Mouse (Mus musculus) T-helper 17 cell (primary cell): Measurements from ENCODE around the gene Mid1.
"Not testable (repeated sequence)": the region's sequence is repeated elsewhere in the genome, so short reads cannot be mapped to it uniquely, and the experiment has no call there.

Experiments used
- in situ Hi-C, 2 experiments: fragments of 300-600 bp; cut with MboI, MseI; formaldehyde crosslinking; loops; 1 replicate in 1 of 2; 2 replicates in 1 of 2; pipeline ENCODE4 v1.15.1; 2025; ENCODE audit warnings: high pct_unique_total_duplicates in 2 of 2

Mid1 gene

GRCm38 (mm10) chrX:169986519-169987367 lies 301.7 kb downstream of the Mid1 start:
- in situ Hi-C loops: not testable (repeated sequence)

DNA sequence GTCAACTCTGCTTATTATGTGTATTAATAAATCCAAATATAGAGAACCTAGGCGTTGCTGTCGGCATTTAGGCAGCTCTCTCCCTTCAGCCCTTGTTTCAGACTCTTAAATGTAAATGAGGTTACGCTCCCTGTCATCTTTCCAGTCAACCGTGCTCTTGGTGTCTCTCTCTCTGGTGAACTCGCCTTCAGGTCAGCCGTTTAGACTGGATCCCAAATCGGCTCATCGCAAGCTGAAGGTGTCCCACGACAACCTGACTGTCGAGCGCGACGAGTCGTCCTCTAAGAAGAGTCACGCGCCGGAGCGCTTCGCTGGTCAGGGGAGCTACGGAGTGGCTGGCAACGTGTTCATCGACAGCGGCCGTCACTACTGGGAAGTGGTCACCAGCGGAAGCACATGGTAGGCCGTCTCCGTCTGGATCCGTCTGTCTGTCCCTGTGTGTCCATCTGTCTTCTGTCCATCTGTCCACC lies 302.4 kb downstream of the Mid1 start:
- in situ Hi-C loops: not testable (repeated sequence)

GRCm38 (mm10) chrX:169988571-169989218 lies 303.7 kb downstream of the Mid1 start:
- in situ Hi-C loops: not testable (repeated sequence)

- in situ Hi-C loops: not testable (repeated sequence)
Observed at GRCm38 (mm10) chrX:169989219-169989595, 304.2 kb downstream of the Mid1 start.

GRCm38 (mm10) chrX:169989691-169990631 lies 305.0 kb downstream of the Mid1 start:
- in situ Hi-C loops: loop anchor here (5.0 kb wide), 1 partner anchor 682 kb away; the partner anchor contains the start of gene Asmt (in 2 of the 2)

DNA sequence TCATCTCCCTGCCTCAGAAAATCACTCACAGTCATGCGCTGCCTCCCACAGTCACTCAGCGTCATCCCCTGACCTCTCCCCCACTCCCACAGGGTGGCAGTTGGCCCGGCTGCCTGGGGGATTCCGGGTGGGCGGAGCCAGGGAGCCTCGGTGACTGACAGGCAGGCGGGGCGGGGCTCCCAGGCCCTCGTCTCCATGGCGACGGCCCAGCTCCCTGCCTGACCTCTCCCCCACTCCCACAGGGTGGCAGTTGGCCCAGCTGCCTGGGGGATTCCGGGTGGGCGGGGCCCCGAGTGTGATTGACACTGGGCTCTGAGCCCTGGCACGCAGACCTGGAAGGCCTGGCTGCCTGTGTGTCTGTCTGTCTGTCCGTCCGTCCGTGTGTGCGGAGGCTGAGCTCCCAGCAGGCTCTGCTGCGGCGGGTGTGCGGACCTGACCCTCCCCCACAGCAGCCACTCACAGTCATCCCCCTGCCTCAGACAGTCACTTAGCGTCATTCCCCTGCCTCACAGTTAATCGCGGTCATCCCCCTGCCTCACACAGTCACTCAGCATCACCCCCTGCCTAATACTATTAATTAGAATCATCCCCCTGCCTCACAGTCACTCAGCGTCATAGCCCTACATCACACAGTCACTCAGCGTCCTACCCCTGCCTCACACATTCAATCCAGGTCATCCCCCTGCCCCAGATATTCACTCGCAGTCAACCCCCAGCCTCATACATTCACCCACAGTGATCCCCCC lies 306.3 kb downstream of the Mid1 start:
- in situ Hi-C loops: loop anchor here (5.0 kb wide), 1 partner anchor 681 kb away; the partner anchor contains the start of gene Asmt (in 2 of the 2)

DNA sequence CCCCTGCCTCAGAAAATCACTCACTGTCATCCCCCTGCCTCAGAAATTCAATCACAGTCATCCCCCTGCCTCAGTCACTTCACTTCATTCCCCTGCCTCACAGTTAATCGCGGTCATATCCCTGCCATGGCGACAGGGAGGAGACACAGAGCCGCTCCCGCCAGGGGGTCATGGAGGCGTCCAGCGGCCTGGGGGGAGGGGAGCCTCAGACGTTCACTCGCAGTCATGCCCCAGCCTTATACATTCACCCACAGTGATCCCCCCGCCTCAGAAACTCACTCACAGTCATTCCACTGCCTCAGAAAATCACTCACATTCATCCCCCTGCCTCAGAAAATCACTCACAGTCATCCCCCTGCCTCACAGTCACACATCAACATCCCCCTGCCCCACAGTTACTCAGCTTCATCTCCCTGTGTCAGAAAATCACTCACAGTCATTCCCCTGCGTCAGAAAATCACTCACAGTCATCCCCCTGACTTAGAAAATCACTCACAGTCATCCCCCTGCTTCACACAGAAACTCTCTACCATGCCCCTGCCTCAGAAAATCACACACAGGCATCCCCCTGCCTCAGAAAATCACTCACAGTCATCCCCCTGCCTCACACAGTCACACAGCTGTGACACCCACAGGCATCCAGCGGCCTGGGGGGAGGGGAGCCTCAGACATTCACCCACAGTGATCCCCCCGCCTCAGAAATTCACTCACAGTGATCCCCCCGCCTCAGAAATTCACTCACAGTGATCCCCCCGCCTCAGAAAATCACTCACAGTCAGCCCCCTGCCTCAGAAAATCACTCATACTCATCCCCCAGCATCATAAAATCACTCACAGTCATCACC lies 307.3 kb downstream of the Mid1 start:
- in situ Hi-C loops: loop anchor here (5.0 kb wide), 1 partner anchor 680 kb away; the partner anchor contains the start of gene Asmt (in 2 of the 2)

DNA sequence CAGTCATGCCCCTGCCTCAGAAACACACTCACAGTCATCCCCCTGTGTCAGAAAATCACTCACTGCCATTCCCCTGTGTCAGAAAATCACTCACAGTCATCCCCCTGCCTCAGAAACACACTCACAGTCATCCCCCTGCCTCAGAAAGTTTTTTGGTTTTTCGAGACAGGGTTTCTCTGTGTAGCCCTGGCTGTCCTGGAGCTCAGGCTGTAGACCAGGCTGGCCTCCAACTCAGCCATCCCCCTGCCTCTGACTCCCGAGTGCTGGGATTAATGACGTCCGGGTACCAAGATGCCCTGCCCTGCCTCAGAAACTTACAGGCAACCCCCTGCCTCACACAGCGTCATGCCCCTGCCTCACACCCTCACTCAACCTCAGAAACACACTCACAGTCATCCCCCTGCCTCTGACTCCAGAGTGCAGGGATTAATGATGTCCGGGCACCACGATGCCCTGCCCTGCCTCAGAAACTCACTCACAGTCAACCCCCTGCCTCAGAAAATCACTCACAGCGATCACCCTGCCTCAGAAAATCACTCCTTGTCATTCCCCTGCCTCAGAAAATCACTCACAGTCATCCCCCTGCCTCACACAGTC lies 308.1 kb downstream of the Mid1 start:
- in situ Hi-C loops: loop anchor here (5.0 kb wide), 1 partner anchor 679 kb away; the partner anchor contains the start of gene Asmt (in 2 of the 2)

DNA sequence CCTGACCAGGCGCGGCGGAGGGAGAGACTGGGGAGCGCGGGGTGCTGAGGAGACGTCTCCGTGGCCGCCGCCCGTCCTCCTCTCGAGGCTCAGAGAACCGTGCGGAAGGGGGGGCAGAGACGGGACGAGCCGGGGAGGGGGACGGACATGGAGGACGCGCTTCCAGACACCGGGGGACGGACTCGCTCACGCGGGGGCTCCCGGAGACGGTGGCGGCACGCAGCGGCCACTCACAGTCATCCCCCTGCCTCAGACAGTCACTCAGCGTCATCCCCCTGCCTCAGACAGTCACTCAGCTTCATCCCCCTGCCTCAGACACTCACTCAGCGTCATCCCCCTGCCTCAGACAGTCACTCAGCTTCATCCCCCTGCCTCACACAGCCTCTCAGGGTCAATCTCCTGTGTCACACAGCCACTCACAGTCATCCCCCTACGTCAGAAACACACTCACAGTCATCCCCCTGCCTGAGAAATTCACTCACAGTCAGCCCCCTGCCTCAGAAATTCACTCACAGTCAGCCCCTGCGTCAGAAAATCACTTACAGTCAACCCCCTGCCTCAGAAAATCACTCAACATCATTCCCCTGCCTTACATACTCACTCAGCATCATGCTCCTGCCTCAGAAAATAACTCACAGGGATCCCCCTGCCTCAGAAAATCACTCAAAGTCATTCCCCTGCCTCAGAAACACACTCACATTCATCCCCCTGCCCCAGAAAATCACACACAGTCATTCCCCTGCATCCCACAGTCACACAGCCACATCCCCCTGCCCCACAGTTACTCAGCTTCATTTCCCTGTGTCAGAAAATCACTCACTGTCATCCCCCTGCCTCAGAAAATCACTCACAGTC lies 309.2 kb downstream of the Mid1 start:
- in situ Hi-C loops: loop anchor here (5.0 kb wide), 1 partner anchor 678 kb away; the partner anchor contains the start of gene Asmt (in 2 of the 2)

DNA sequence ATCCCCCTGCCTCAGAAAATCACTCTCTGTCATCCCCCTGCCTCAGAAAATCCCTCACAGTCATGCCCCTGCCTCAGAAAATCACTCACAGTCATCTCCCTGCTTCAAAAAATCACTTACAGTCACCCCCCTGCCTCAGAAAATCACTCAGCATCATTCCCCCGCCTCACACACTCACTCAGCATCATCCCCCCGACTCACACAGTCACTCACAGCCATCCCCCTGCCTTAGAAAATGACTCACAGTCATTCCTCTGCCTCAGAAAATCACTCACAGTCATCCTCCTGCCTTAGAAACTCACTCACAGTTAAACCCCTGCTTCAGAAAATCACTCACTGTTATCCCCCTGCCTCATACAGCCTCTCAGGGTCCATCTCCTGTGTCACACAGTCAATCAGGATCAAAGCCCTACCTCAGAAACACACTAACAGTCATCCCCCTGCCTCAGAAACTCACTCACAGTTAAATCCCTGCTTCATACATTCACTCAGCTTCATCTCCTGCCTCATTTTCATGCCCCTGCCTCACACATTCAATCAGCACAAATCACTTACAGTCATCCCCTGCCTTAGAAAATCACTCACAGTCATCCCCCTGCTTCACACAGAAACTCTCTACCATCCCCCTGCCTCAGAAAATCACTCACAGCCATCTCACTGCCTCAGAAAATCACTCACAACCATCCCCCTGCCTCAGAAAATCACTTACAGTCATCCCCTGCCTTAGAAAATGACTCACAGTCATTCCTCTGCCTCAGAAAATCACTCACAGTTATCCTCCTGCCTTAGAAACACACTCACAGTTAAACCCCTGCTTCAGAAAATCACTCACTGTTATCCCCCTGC lies 310.1 kb downstream of the Mid1 start:
- in situ Hi-C loops: loop anchor here (5.0 kb wide), 1 partner anchor 677 kb away; the partner anchor contains the start of gene Asmt (in 2 of the 2)

GRCm38 (mm10) chrX:169995909-169996521 lies 311.0 kb downstream of the Mid1 start:
- in situ Hi-C loops: not testable (repeated sequence)

- in situ Hi-C loops: not testable (repeated sequence)
Observed at GRCm38 (mm10) chrX:169996926-169997325, 311.9 kb downstream of the Mid1 start.

GRCm38 (mm10) chrX:169997456-169997853 lies 312.5 kb downstream of the Mid1 start:
- in situ Hi-C loops: not testable (repeated sequence)

DNA sequence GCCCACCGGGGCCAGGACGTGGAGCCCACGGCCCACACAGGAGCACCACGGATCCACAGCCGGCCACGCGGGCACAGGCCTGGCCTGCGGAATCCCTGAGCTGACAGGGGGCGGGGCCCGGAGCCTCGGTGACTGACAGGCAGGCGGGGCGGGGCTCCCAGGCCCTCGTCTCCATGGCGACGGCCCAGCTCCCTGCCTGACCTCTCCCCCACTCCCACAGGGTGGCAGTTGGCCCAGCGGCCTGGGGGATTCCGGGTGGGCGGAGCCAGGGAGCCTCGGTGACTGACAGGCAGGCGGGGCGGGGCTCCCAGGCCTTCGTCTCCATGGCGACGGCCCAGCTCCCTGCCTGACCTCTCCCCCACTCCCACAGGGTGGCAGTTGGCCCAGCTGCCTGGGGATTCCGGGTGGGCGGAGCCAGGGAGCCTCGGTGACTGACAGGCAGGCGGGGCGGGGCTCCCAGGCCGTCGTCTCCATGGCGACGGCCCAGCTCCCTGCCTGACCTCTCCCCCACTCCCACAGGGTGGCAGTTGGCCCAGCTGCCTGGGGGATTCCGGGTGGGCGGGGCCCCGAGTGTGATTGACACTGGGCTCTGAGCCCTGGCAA lies 313.0 kb downstream of the Mid1 start:
- in situ Hi-C loops: not testable (repeated sequence)

DNA sequence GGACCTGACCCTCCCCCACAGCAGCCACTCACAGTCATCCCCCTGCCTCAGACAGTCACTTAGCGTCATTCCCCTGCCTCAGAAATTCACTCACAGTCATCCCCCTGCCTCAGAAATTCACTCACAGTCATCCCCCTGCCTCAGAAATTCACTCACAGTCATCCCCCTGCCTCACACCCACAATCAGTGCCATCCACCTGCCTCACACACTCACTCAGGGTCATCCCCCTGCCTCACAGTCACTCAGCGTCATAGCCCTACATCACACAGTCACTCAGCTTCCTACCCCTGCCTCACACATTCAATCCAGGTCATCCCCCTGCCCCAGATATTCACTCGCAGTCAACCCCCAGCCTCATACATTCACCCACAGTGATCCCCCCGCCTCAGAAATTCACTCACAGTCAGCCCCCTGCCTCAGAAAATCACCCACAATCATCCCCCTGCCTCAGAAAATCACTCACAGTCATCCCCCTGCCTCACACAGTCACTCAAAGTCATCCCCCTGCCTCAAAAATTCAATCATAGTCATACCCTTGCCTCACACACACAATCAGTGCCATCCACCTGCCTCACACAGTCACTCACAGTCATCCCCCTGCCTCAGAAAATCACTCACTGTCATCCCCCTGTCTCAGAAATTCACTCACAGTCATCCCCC lies 313.7 kb downstream of the Mid1 start:
- in situ Hi-C loops: not testable (repeated sequence)
